ENCODE assay signal across 19 mouse cellular contexts in the genomic region with DNA sequence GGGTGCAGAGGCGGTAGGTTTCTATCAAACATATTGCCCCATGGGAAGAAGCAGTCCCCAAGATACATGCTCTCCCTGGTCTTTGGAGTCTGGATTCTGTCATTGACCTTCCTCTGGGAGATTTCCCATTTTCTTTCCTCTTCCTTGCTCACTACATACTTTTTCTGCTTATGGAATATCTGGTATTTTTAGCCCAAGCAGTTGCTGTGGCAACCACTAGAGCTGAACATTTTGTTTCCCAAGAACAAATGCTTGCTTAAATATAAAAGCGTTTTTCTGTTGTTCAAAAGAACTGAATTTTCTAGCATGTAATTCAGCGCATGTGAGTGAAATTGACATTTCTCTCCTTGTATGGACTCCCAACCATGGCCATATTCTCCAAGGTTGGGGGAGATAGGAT.
DNase-seq lines count a peak whose midpoint lies in the region; ATAC-seq and TF ChIP-seq lines count a peak whose summit lies in the region.
"Had no signal": no experiment of that assay in that cellular context is flagged by ENCODE, and none has a peak within 500 bp of the region (broad histone marks: within the 10 kb centered on the region; RNA-seq: fewer than 3 reads in every experiment).

No protein-coding gene starts in this region.

- no peak for TF ChIP-seq CTCF in lung, postnatal 0 days (IDR thresholded peaks at IDR 0.05)

- no peaks in the 10 kb centered on the region for H3K36me3 ChIP-seq in embryonic facial prominence, embryonic 15.5 days
- no peaks in the 10 kb centered on the region for H3K36me3 ChIP-seq in embryonic facial prominence, embryonic 10.5 days (replicated peaks)
- H3K36me3 ChIP-seq in lung, postnatal 0 days (ENCODE audit: insufficient read depth, low read length) = no peaks in the 10 kb centered on the region
- H3K36me3 ChIP-seq in intestine, embryonic 15.5 days = no peaks in the 10 kb centered on the region
- H3K36me3 ChIP-seq: embryonic facial prominence, embryonic 13.5 days; heart, embryonic 12.5 days; limb, embryonic 15.5 days had no signal

- no peak overlapping the region for H3K4me2 ChIP-seq in embryonic facial prominence, embryonic 15.5 days (replicated peaks)
- no peak overlapping the region for H3K4me2 ChIP-seq in lung, postnatal 0 days (replicated peaks; ENCODE audit: low read depth, low read length)
- no peak overlapping the region for H3K4me2 ChIP-seq in intestine, embryonic 15.5 days (replicated peaks)
- H3K4me2 ChIP-seq: embryonic facial prominence, embryonic 13.5 days; forebrain, embryonic 13.5 days; heart, embryonic 12.5 days; limb, embryonic 15.5 days; lung, embryonic 14.5 days had no signal

- no peak for DNase-seq in embryonic facial prominence, embryonic 10.5 days (ENCODE audit: low spot score)
- DNase-seq in lung, postnatal 0 days (ENCODE audit: low spot score) = peak; percentile 78
- no peak for DNase-seq in lung, postnatal 25 days (ENCODE audit: low spot score)
- peak; percentile 56 to 78 for DNase-seq in frontal cortex, adult 2 months (ENCODE audit: extremely low spot score in 1 of 2, low spot score in 1 of 2)
- DNase-seq in left cerebral cortex, postnatal 36 days (ENCODE audit: low spot score in 2 of 2) = peak; percentile 32 to 52
- no peak for DNase-seq in cerebellum, adult 18-20 months
- DNase-seq: cerebellum, postnatal 10 days; kidney, adult 2 months; kidney, postnatal 36 days; lung, embryonic 14.5 days; spleen, adult 18-20 months; thymus, postnatal 36 days had no signal

- ATAC-seq in embryonic facial prominence, embryonic 15.5 days (ENCODE audit: insufficient number of reproducible peaks, low FRiP score, low TSS enrichment, low read depth) = no peak
- peak; percentile 18; the same call in 1 of the 2 replicates for ATAC-seq in lung, postnatal 0 days
- no peak for ATAC-seq in intestine, embryonic 15.5 days
- ATAC-seq: forebrain, embryonic 13.5 days had no signal

- H3K4me3 ChIP-seq in embryonic facial prominence, embryonic 15.5 days (replicated peaks) = no peak overlapping the region
- H3K4me3 ChIP-seq in embryonic facial prominence, embryonic 10.5 days = no peak overlapping the region
- no peak overlapping the region for H3K4me3 ChIP-seq in lung, postnatal 0 days (ENCODE audit: low read depth, low read length)
- H3K4me3 ChIP-seq in intestine, embryonic 15.5 days (replicated peaks) = no peak overlapping the region
- H3K4me3 ChIP-seq: embryonic facial prominence, embryonic 13.5 days; forebrain, embryonic 13.5 days; heart, embryonic 12.5 days; limb, embryonic 15.5 days had no signal

- TF ChIP-seq EP300 in lung, postnatal 0 days (IDR thresholded peaks at IDR 0.05) = peak; percentile 39; the same call in 1 of the 2 replicates

- no peak overlapping the region for H3K9ac ChIP-seq in embryonic facial prominence, embryonic 15.5 days
- H3K9ac ChIP-seq in lung, postnatal 0 days (replicated peaks; ENCODE audit: low read depth) = no peak overlapping the region
- H3K9ac ChIP-seq in intestine, embryonic 15.5 days = no peak overlapping the region
- H3K9ac ChIP-seq: embryonic facial prominence, embryonic 13.5 days; forebrain, embryonic 13.5 days; heart, embryonic 12.5 days; limb, embryonic 15.5 days; lung, embryonic 14.5 days had no signal

- no peaks in the 10 kb centered on the region for H3K9me3 ChIP-seq in embryonic facial prominence, embryonic 15.5 days (replicated peaks)
- H3K9me3 ChIP-seq in embryonic facial prominence, embryonic 10.5 days = no peaks in the 10 kb centered on the region
- no peaks in the 10 kb centered on the region for H3K9me3 ChIP-seq in lung, postnatal 0 days (ENCODE audit: low read length)
- no peaks in the 10 kb centered on the region for H3K9me3 ChIP-seq in intestine, embryonic 15.5 days
- H3K9me3 ChIP-seq: embryonic facial prominence, embryonic 13.5 days; forebrain, embryonic 13.5 days; heart, embryonic 12.5 days; limb, embryonic 15.5 days had no signal

- intact Hi-C loops in left cerebral cortex, postnatal 36 days (cut with DNase I) = loop anchor here (2.0 to 10.0 kb wide), 6 partner anchors 74 to 354 kb away; no protein-coding TSS in a partner anchor

- 69% methylated on average over 3 of the region's 3 CpGs for WGBS in embryonic facial prominence, embryonic 15.5 days
- WGBS in embryonic facial prominence, embryonic 10.5 days = 92% methylated on average over 3 of the region's 3 CpGs
- 67% methylated on average over 3 of the region's 3 CpGs for WGBS in lung, postnatal 0 days
- WGBS in intestine, embryonic 15.5 days = 89% methylated on average over 3 of the region's 3 CpGs

- no peaks in the 10 kb centered on the region for H3K4me1 ChIP-seq in embryonic facial prominence, embryonic 15.5 days
- H3K4me1 ChIP-seq in embryonic facial prominence, embryonic 10.5 days = no peaks in the 10 kb centered on the region
- 0 out of 2 replicates have a peak, but pooled peaks cover 3% of the 10 kb centered on the region for H3K4me1 ChIP-seq in lung, postnatal 0 days (ENCODE audit: insufficient read depth, low read depth, low read length)
- no peaks in the 10 kb centered on the region for H3K4me1 ChIP-seq in intestine, embryonic 15.5 days (replicated peaks)
- H3K4me1 ChIP-seq: embryonic facial prominence, embryonic 13.5 days; forebrain, embryonic 13.5 days; heart, embryonic 12.5 days; limb, embryonic 15.5 days had no signal

- 0 out of 2 replicates have a peak overlapping the region, but pooled peaks have one; percentile 28 for H3K27ac ChIP-seq in embryonic facial prominence, embryonic 15.5 days (replicated peaks)
- H3K27ac ChIP-seq in embryonic facial prominence, embryonic 10.5 days (replicated peaks) = no peak overlapping the region
- H3K27ac ChIP-seq in lung, postnatal 0 days (ENCODE audit: low read length) = peak overlapping the region; percentile 63
- no peak overlapping the region for H3K27ac ChIP-seq in intestine, embryonic 15.5 days
- H3K27ac ChIP-seq: embryonic facial prominence, embryonic 13.5 days; forebrain, embryonic 13.5 days; limb, embryonic 15.5 days had no signal

- H3K27me3 ChIP-seq in embryonic facial prominence, embryonic 15.5 days = no peaks in the 10 kb centered on the region
- no peaks in the 10 kb centered on the region for H3K27me3 ChIP-seq in embryonic facial prominence, embryonic 10.5 days (replicated peaks; ENCODE audit: low read depth, poor library complexity, severe bottlenecking)
- H3K27me3 ChIP-seq in lung, postnatal 0 days (replicated peaks; ENCODE audit: insufficient read depth, low read length) = no peaks in the 10 kb centered on the region
- no peaks in the 10 kb centered on the region for H3K27me3 ChIP-seq in intestine, embryonic 15.5 days (replicated peaks)
- H3K27me3 ChIP-seq: CH12.LX; embryonic facial prominence, embryonic 13.5 days; forebrain, embryonic 13.5 days; heart, embryonic 12.5 days; limb, embryonic 15.5 days had no signal

Comparison
In these comparisons a context has a peak if more than half of its experiments do, and no peak if none do; other contexts are left out.
1. H3K27ac ChIP-seq: peak in embryonic facial prominence, embryonic 15.5 days (single experiment) and lung, postnatal 0 days (single experiment); none in embryonic facial prominence, embryonic 10.5 days (single experiment) and intestine, embryonic 15.5 days (single experiment).
2. DNase-seq: peak in lung, postnatal 0 days (single experiment), frontal cortex, adult 2 months (2 of 2) and left cerebral cortex, postnatal 36 days (2 of 2); none in embryonic facial prominence, embryonic 10.5 days (single experiment), lung, postnatal 25 days (single experiment) and cerebellum, adult 18-20 months (0 of 2).